Comparison of ENCODE assay signal across 8 mouse cellular contexts in genomic region chrX:74269736-74270061, GRCm38 (mm10). TPM values are rescaled to one million over a fixed set of nuclear protein-coding genes. Genes with fewer than 3 reads are reported as not detected.
DNase-seq lines count a peak whose midpoint lies in the region; ATAC-seq and TF ChIP-seq lines count a peak whose summit lies in the region.

No protein-coding gene starts in this region.

- no peak for TF ChIP-seq EP300 in ES-Bruce4 (IDR thresholded peaks at IDR 0.05; ENCODE audit: insufficient read depth, low read depth, low read length)

- H3K4me3 ChIP-seq in ES-Bruce4 (ENCODE audit: low read depth, low read length) (peak overlapping the region; percentile 94), macrophage (ENCODE audit: inconsistent target) (peak overlapping the region; percentile 72)

- no peak for DNase-seq in frontal cortex, postnatal 25 days (ENCODE audit: low spot score in 2 of 2)
- no peak for DNase-seq in ovary, postnatal 36 days (ENCODE audit: low spot score)
- DNase-seq in left cerebral cortex, adult 11 months (ENCODE audit: low spot score) = no peak
- DNase-seq in adrenal gland, postnatal 36 days = no peak

- H3K79me2 ChIP-seq in macrophage (ENCODE audit: inconsistent target) = peaks cover 18% of the 10 kb centered on the region

- ATAC-seq in frontal cortex, adult (ENCODE audit: low TSS enrichment) = peak; percentile 62
- peak; percentile 6; the same call in 1 of the 2 replicates for ATAC-seq in granulocyte monocyte progenitor cell, adult 5-6 weeks (replicated peaks; ENCODE audit: poor library complexity, severe bottlenecking)

- peaks cover 20% of the 10 kb centered on the region for H3K36me3 ChIP-seq in ES-Bruce4 (ENCODE audit: control insufficient read depth, insufficient read depth, low read length, poor library complexity, severe bottlenecking)
- no peaks in the 10 kb centered on the region for H3K36me3 ChIP-seq in macrophage (ENCODE audit: inconsistent target)

- TF ChIP-seq POLR2A in ES-Bruce4 (IDR thresholded peaks at IDR 0.05; ENCODE audit: insufficient read depth, low read length) = no peak

- H3K27ac ChIP-seq in ES-Bruce4 (ENCODE audit: insufficient read depth, low read length) = peak overlapping the region; percentile 98
- H3K27ac ChIP-seq in macrophage = peak overlapping the region; percentile 92

- WGBS in macrophage (ENCODE audit: missing documents) = 38% methylated on average over 3 of the region's 3 CpGs

- H3K9me3 ChIP-seq in ES-Bruce4 (replicated peaks; ENCODE audit: control insufficient read depth, insufficient read depth, low read length, poor library complexity, severe bottlenecking) = no peaks in the 10 kb centered on the region

- H3K27me3 ChIP-seq in ES-Bruce4 (ENCODE audit: control insufficient read depth, insufficient read depth, low read length, poor library complexity, severe bottlenecking) = no peaks in the 10 kb centered on the region

- peak overlapping the region; percentile 59 for H3K9ac ChIP-seq in ES-Bruce4 (ENCODE audit: low read depth, poor library complexity, severe bottlenecking)

- TF ChIP-seq CTCF in ES-Bruce4 (IDR thresholded peaks at IDR 0.05; ENCODE audit: low read depth, low read length) = no peak

- H3K4me1 ChIP-seq in ES-Bruce4 (ENCODE audit: control insufficient read depth, insufficient read depth, low read length) = no peaks in the 10 kb centered on the region

RNA-seq across cellular contexts. Expression of gene Rpl10, which starts 0.9 kb away (rescaled TPM):
- polyA plus RNA-seq in ES-Bruce4 (2011; ENCODE audit: insufficient read depth, insufficient read length, low read depth, missing spikeins) (239 and 288 TPM in 2 replicates), macrophage (2018) (1,104 to 3,117 TPM (median 2,186 TPM) in 3 replicates)
- 5,642 and 5,847 TPM in 2 replicates for total RNA-seq in granulocyte monocyte progenitor cell, adult 5-6 weeks (2014; fragmentation: Nextera tagmentation)
- total RNA-seq in granulocyte monocyte progenitor cell, adult 5-6 weeks (2017) = 1,448 and 1,548 TPM in 2 replicates
- total RNA-seq in macrophage (2018; cell fraction: chromatin; rRNA removed) = 100 to 1,000 TPM; 240 to 849 (median 429) TPM
- total RNA-seq in macrophage (2018; cell fraction: cytosol; rRNA removed) = 1,000 to 10,000 TPM in 25 of 26 experiments, 100 to 1,000 TPM in 1; 953 to 2,648 (median 1,502) TPM
- total RNA-seq in macrophage (2018; cell fraction: nucleus; rRNA removed) = 100 to 1,000 TPM; 320 to 785 (median 447) TPM
- 100 to 1,000 TPM; 409 to 419 TPM for total RNA-seq in adrenal gland, postnatal 36 days (2021)

RNA-seq across cellular contexts. Expression of gene Taz, which starts 12.0 kb away (rescaled TPM):
- 27.6 and 30.5 TPM in 2 replicates for polyA plus RNA-seq in ES-Bruce4 (2011; ENCODE audit: insufficient read depth, insufficient read length, low read depth, missing spikeins)
- total RNA-seq in granulocyte monocyte progenitor cell, adult 5-6 weeks (2014; fragmentation: Nextera tagmentation) = 29.2 and 47.6 TPM in 2 replicates
- total RNA-seq in granulocyte monocyte progenitor cell, adult 5-6 weeks (2017) = 30.8 and 41.0 TPM in 2 replicates
- 100 to 1,000 TPM; 104 to 317 (median 236) TPM for total RNA-seq in macrophage (2018; cell fraction: chromatin; rRNA removed)
- 10 to 100 TPM; 25.9 to 47.8 (median 34.0) TPM for total RNA-seq in macrophage (2018; cell fraction: cytosol; rRNA removed)
- 100 to 1,000 TPM in 17 of 26 experiments, 10 to 100 TPM in 9; 72.1 to 202 (median 116) TPM for total RNA-seq in macrophage (2018; cell fraction: nucleus; rRNA removed)
- 20.9 to 53.4 TPM (median 35.7 TPM) in 3 replicates for polyA plus RNA-seq in macrophage (2018)
- total RNA-seq in adrenal gland, postnatal 36 days (2021) = 10 to 100 TPM; 64.7 to 87.2 TPM

RNA-seq across cellular contexts. Expression of gene Dnase1l1, which starts 12.4 kb away (rescaled TPM):
- polyA plus RNA-seq in ES-Bruce4 (2011; ENCODE audit: insufficient read depth, insufficient read length, low read depth, missing spikeins) = 3.9 and 5.9 TPM in 2 replicates
- 28.6 and 34.8 TPM in 2 replicates for total RNA-seq in granulocyte monocyte progenitor cell, adult 5-6 weeks (2014; fragmentation: Nextera tagmentation)
- total RNA-seq in granulocyte monocyte progenitor cell, adult 5-6 weeks (2017) = 5.0 and 9.1 TPM in 2 replicates
- total RNA-seq in macrophage (2018; cell fraction: chromatin; rRNA removed) = 100 to 1,000 TPM in 22 of 26 experiments, 10 to 100 TPM in 4; 60.1 to 434 (median 170) TPM
- total RNA-seq in macrophage (2018; cell fraction: cytosol; rRNA removed) = 100 to 1,000 TPM in 14 of 26 experiments, 10 to 100 TPM in 12; 66.9 to 209 (median 135) TPM
- 100 to 1,000 TPM in 25 of 26 experiments, 10 to 100 TPM in 1; 63.1 to 361 (median 189) TPM for total RNA-seq in macrophage (2018; cell fraction: nucleus; rRNA removed)
- 142 to 185 TPM (median 160 TPM) in 3 replicates for polyA plus RNA-seq in macrophage (2018)
- 10 to 100 TPM in 1 of 2 experiments, 1 to 10 TPM in 1; 9.4 to 16.3 TPM for total RNA-seq in adrenal gland, postnatal 36 days (2021)

RNA-seq across cellular contexts. Expression of gene Emd, which starts 15.2 kb away (rescaled TPM):
- polyA plus RNA-seq in ES-Bruce4 (2011; ENCODE audit: insufficient read depth, insufficient read length, low read depth, missing spikeins) = 154 and 169 TPM in 2 replicates
- total RNA-seq in granulocyte monocyte progenitor cell, adult 5-6 weeks (2014; fragmentation: Nextera tagmentation) = 81.8 and 85.5 TPM in 2 replicates
- 71.0 and 75.6 TPM in 2 replicates for total RNA-seq in granulocyte monocyte progenitor cell, adult 5-6 weeks (2017)
- 10 to 100 TPM in 25 of 26 experiments, 1 to 10 TPM in 1; 9.1 to 69.1 (median 18.4) TPM for total RNA-seq in macrophage (2018; cell fraction: chromatin; rRNA removed)
- total RNA-seq in macrophage (2018; cell fraction: cytosol; rRNA removed) = 10 to 100 TPM; 30.4 to 48.0 (median 40.3) TPM
- 10 to 100 TPM; 13.8 to 54.6 (median 22.3) TPM for total RNA-seq in macrophage (2018; cell fraction: nucleus; rRNA removed)
- polyA plus RNA-seq in macrophage (2018) = 35.7 to 94.2 TPM (median 47.2 TPM) in 3 replicates
- total RNA-seq in adrenal gland, postnatal 36 days (2021) = 100 to 1,000 TPM in 1 of 2 experiments, 10 to 100 TPM in 1; 53.0 to 121 TPM

RNA-seq across cellular contexts. Expression of gene Flna, which starts 20.1 kb away (rescaled TPM):
- 288 and 325 TPM in 2 replicates for polyA plus RNA-seq in ES-Bruce4 (2011; ENCODE audit: insufficient read depth, insufficient read length, low read depth, missing spikeins)
- 292 and 348 TPM in 2 replicates for total RNA-seq in granulocyte monocyte progenitor cell, adult 5-6 weeks (2014; fragmentation: Nextera tagmentation)
- total RNA-seq in granulocyte monocyte progenitor cell, adult 5-6 weeks (2017) = 465 and 529 TPM in 2 replicates
- 1,000 to 10,000 TPM in 11 of 26 experiments, 100 to 1,000 TPM in 15; 366 to 2,144 (median 988) TPM for total RNA-seq in macrophage (2018; cell fraction: chromatin; rRNA removed)
- 100 to 1,000 TPM; 108 to 279 (median 202) TPM for total RNA-seq in macrophage (2018; cell fraction: cytosol; rRNA removed)
- total RNA-seq in macrophage (2018; cell fraction: nucleus; rRNA removed) = 100 to 1,000 TPM; 241 to 770 (median 447) TPM
- polyA plus RNA-seq in macrophage (2018) = 167 to 435 TPM (median 388 TPM) in 3 replicates
- total RNA-seq in adrenal gland, postnatal 36 days (2021) = 100 to 1,000 TPM; 129 to 211 TPM
